Mouse (Mus musculus) adrenal gland, postnatal 10 days (tissue): Measurements from ENCODE around the gene Ptgir. TPM values are rescaled to one million over a fixed set of nuclear protein-coding genes. Genes with fewer than 3 reads are reported as not detected.
A peak's percentile ranks its signal among the peaks of the same experiment; 100 is the strongest.

Source experiments
- DNase-seq: peaks from one replicate; pipeline ENCODE4 v3.0.0; 2021; ENCODE audit warnings: mixed read lengths
- total RNA-seq, 2 experiments: library from RNA; stranded (reverse); gene quantifications; 2 replicates each; pipeline ENCODE4 v1.2.3; 2021

Ptgir gene
- total RNA-seq, 2 experiments from 2014 or later = 1.2 to 2.0 TPM

GRCm38 (mm10) chr7:16916342-16917265 lies 10.3 kb downstream of the Ptgir start:
- DNase-seq = no peak

GRCm38 (mm10) chr7:16917447-16917846 lies 11.2 kb downstream of the Ptgir start:
- DNase-seq = no peak

GRCm38 (mm10) chr7:16918014-16918413 lies 11.7 kb downstream of the Ptgir start:
- no peak for DNase-seq

GRCm38 (mm10) chr7:16918670-16919069 lies 12.4 kb downstream of the Ptgir start:
- no peak for DNase-seq

GRCm38 (mm10) chr7:16919395-16920149 lies 13.3 kb downstream of the Ptgir start:
- DNase-seq = peak; percentile 69

- no peak for DNase-seq
Observed at GRCm38 (mm10) chr7:16920150-16920579, 13.9 kb downstream of the Ptgir start.

GRCm38 (mm10) chr7:16920818-16921791 lies 14.8 kb downstream of the Ptgir start:
- peak; percentile 64 for DNase-seq

- no peak for DNase-seq
Observed at GRCm38 (mm10) chr7:16921881-16922335, 15.6 kb downstream of the Ptgir start.

- DNase-seq = no peak
Observed at GRCm38 (mm10) chr7:16922360-16922973, 16.2 kb downstream of the Ptgir start.

GRCm38 (mm10) chr7:16923283-16924036 lies 17.2 kb downstream of the Ptgir start:
- no peak for DNase-seq

GRCm38 (mm10) chr7:16924037-16924834 lies 17.9 kb downstream of the Ptgir start, which contains the start of gene Calm3:
TSS of gene Calm3 (minus strand) at chr7:16924114.
- DNase-seq = peak; percentile 99

- no peak for DNase-seq
Observed at GRCm38 (mm10) chr7:16928341-16928740, 22.1 kb downstream of the Ptgir start.

- DNase-seq = peak; percentile 76
Observed at GRCm38 (mm10) chr7:16930850-16931249, 24.6 kb downstream of the Ptgir start.

GRCm38 (mm10) chr7:16931968-16932627 lies 25.8 kb downstream of the Ptgir start:
- DNase-seq = peak; percentile 88

- peak; percentile 68 for DNase-seq
Observed at GRCm38 (mm10) chr7:16932704-16933577, 26.7 kb downstream of the Ptgir start.

- DNase-seq = peak; percentile 15
Observed at GRCm38 (mm10) chr7:16937312-16937711, 31.0 kb downstream of the Ptgir start.

- DNase-seq = peak; percentile 12
Observed at GRCm38 (mm10) chr7:16938117-16938791, 32.0 kb downstream of the Ptgir start.
